Mouse (Mus musculus): ENCODE results near the gene Lamc1. TPM values are rescaled to one million over a fixed set of nuclear protein-coding genes. Genes with fewer than 3 reads are reported as not detected.

Gene Lamc1
- polyA plus RNA-seq, 1 experiment from 2014 or later = 28.1 TPM

GRCm38 (mm10) chr1:153280411-153280810 is 52.2 kb downstream of the Lamc1 start:
- DNase-seq (ENCODE audit: low spot score) = no peak

GRCm38 (mm10) chr1:153278028-153278613 is 54.5 kb downstream of the Lamc1 start:
- no peaks in the 10 kb centered on the region for H3K36me3 ChIP-seq (replicated peaks; ENCODE audit: control insufficient read depth, insufficient read depth)
- H3K27ac ChIP-seq = no peak overlapping the region
- H3K4me2 ChIP-seq (replicated peaks) = no peak overlapping the region
- H3K27me3 ChIP-seq (ENCODE audit: control insufficient read depth, insufficient read depth, low read length) = no peaks in the 10 kb centered on the region
- no peak overlapping the region for H3K9ac ChIP-seq
- WGBS = 37% methylated on average over 9 of the region's 9 CpGs
- no peak for DNase-seq (ENCODE audit: low spot score)
- no peak overlapping the region for H3K4me3 ChIP-seq (replicated peaks; ENCODE audit: low read length)
- peaks cover 8% of the 10 kb centered on the region; the same call in 1 of the 2 replicates for H3K4me1 ChIP-seq (replicated peaks; ENCODE audit: control insufficient read depth, insufficient read depth, low read length)
- H3K9me3 ChIP-seq (ENCODE audit: control insufficient read depth, low read length) = no peaks in the 10 kb centered on the region
- ATAC-seq (ENCODE audit: low FRiP score) = 0 out of 2 replicates have a peak, but pooled peaks have one; percentile 59

More at GRCm38 (mm10) chr1:153280411-153280810, 52.2 kb downstream of the Lamc1 start:
- Histone ChIP-seq H3K4me2 (replicated peaks) (no peak overlapping the region), H3K27ac (no peak overlapping the region), H3K4me3 (replicated peaks; ENCODE audit: low read length) (no peak overlapping the region), H3K27me3 (ENCODE audit: control insufficient read depth, insufficient read depth, low read length) (no peaks in the 10 kb centered on the region), H3K4me1 (replicated peaks; ENCODE audit: control insufficient read depth, insufficient read depth, low read length) (peaks cover 4% of the 10 kb centered on the region), H3K9ac (no peak overlapping the region), H3K9me3 (ENCODE audit: control insufficient read depth, low read length) (no peaks in the 10 kb centered on the region), H3K36me3 (replicated peaks; ENCODE audit: control insufficient read depth, insufficient read depth) (no peaks in the 10 kb centered on the region)
- no peak for ATAC-seq (ENCODE audit: low FRiP score)
- 82% methylated on average over 5 of the region's 5 CpGs for WGBS

GRCm38 (mm10) chr1:153275466-153275865 is 57.1 kb downstream of the Lamc1 start:
- Histone ChIP-seq H3K4me3 (replicated peaks; ENCODE audit: low read length) (no peak overlapping the region), H3K27ac (no peak overlapping the region), H3K4me2 (replicated peaks) (no peak overlapping the region), H3K9ac (no peak overlapping the region), H3K9me3 (ENCODE audit: control insufficient read depth, low read length) (no peaks in the 10 kb centered on the region), H3K27me3 (ENCODE audit: control insufficient read depth, insufficient read depth, low read length) (no peaks in the 10 kb centered on the region), H3K36me3 (replicated peaks; ENCODE audit: control insufficient read depth, insufficient read depth) (no peaks in the 10 kb centered on the region), H3K4me1 (replicated peaks; ENCODE audit: control insufficient read depth, insufficient read depth, low read length) (peaks cover 8% of the 10 kb centered on the region; the same call in 1 of the 2 replicates)
- DNase-seq (ENCODE audit: low spot score) (no peak), ATAC-seq (ENCODE audit: low FRiP score) (no peak)
- WGBS = 78% methylated on average over 5 of the region's 5 CpGs

- peaks cover 8% of the 10 kb centered on the region; the same call in 1 of the 2 replicates for H3K4me1 ChIP-seq (replicated peaks; ENCODE audit: control insufficient read depth, insufficient read depth, low read length)
- H3K4me3 ChIP-seq (replicated peaks; ENCODE audit: low read length) = no peak overlapping the region
- no peaks in the 10 kb centered on the region for H3K9me3 ChIP-seq (ENCODE audit: control insufficient read depth, low read length)
- H3K27ac ChIP-seq = no peak overlapping the region
- no peaks in the 10 kb centered on the region for H3K27me3 ChIP-seq (ENCODE audit: control insufficient read depth, insufficient read depth, low read length)
- DNase-seq (ENCODE audit: low spot score) (no peak), ATAC-seq (ENCODE audit: low FRiP score) (no peak)
- WGBS = 39% methylated on average over 6 of the region's 6 CpGs
- H3K4me2 ChIP-seq (replicated peaks) = no peak overlapping the region
- no peak overlapping the region for H3K9ac ChIP-seq
- H3K36me3 ChIP-seq (replicated peaks; ENCODE audit: control insufficient read depth, insufficient read depth) = no peaks in the 10 kb centered on the region
Observed at GRCm38 (mm10) chr1:153274611-153275010, 58.0 kb downstream of the Lamc1 start.

GRCm38 (mm10) chr1:153273657-153274056 is 58.9 kb downstream of the Lamc1 start:
- no peak overlapping the region for H3K4me3 ChIP-seq (replicated peaks; ENCODE audit: low read length)
- DNase-seq (ENCODE audit: low spot score) (no peak), ATAC-seq (ENCODE audit: low FRiP score) (no peak)
- no peak overlapping the region for H3K4me2 ChIP-seq (replicated peaks)
- no peaks in the 10 kb centered on the region for H3K9me3 ChIP-seq (ENCODE audit: control insufficient read depth, low read length)
- peaks cover 8% of the 10 kb centered on the region; the same call in 1 of the 2 replicates for H3K4me1 ChIP-seq (replicated peaks; ENCODE audit: control insufficient read depth, insufficient read depth, low read length)
- H3K27ac ChIP-seq = no peak overlapping the region
- H3K9ac ChIP-seq = no peak overlapping the region
- WGBS = 64% methylated on average over 8 of the region's 8 CpGs
- H3K36me3 ChIP-seq (replicated peaks; ENCODE audit: control insufficient read depth, insufficient read depth) = no peaks in the 10 kb centered on the region
- no peaks in the 10 kb centered on the region for H3K27me3 ChIP-seq (ENCODE audit: control insufficient read depth, insufficient read depth, low read length)

- H3K27ac ChIP-seq = no peak overlapping the region
- H3K4me1 ChIP-seq (replicated peaks; ENCODE audit: control insufficient read depth, insufficient read depth, low read length) = peaks cover 18% of the 10 kb centered on the region; the same call in 1 of the 2 replicates
- DNase-seq (ENCODE audit: low spot score) (no peak), ATAC-seq (ENCODE audit: low FRiP score) (no peak)
- H3K4me3 ChIP-seq (replicated peaks; ENCODE audit: low read length) = no peak overlapping the region
- no peak overlapping the region for H3K9ac ChIP-seq
- no peak overlapping the region for H3K4me2 ChIP-seq (replicated peaks)
- no peaks in the 10 kb centered on the region for H3K27me3 ChIP-seq (ENCODE audit: control insufficient read depth, insufficient read depth, low read length)
- H3K9me3 ChIP-seq (ENCODE audit: control insufficient read depth, low read length) = no peaks in the 10 kb centered on the region
- 93% methylated on average over 15 of the region's 15 CpGs for WGBS
- no peaks in the 10 kb centered on the region for H3K36me3 ChIP-seq (replicated peaks; ENCODE audit: control insufficient read depth, insufficient read depth)
Observed at GRCm38 (mm10) chr1:153270827-153271226, 61.8 kb downstream of the Lamc1 start.

GRCm38 (mm10) chr1:153269681-153270080 is 62.9 kb downstream of the Lamc1 start:
- Histone ChIP-seq H3K9me3 (ENCODE audit: control insufficient read depth, low read length) (no peaks in the 10 kb centered on the region), H3K4me1 (replicated peaks; ENCODE audit: control insufficient read depth, insufficient read depth, low read length) (peaks cover 24% of the 10 kb centered on the region), H3K36me3 (replicated peaks; ENCODE audit: control insufficient read depth, insufficient read depth) (no peaks in the 10 kb centered on the region), H3K27me3 (ENCODE audit: control insufficient read depth, insufficient read depth, low read length) (no peaks in the 10 kb centered on the region), H3K9ac (no peak overlapping the region), H3K4me3 (replicated peaks; ENCODE audit: low read length) (no peak overlapping the region), H3K4me2 (replicated peaks) (no peak overlapping the region), H3K27ac (no peak overlapping the region)
- 89% methylated on average over 6 of the region's 6 CpGs for whole genome bisulfite sequencing
- DNase-seq (ENCODE audit: low spot score) (no peak), ATAC-seq (ENCODE audit: low FRiP score) (no peak)

- H3K4me2 ChIP-seq (replicated peaks) = no peak overlapping the region
Observed at GRCm38 (mm10) chr1:153268806-153269309, 63.7 kb downstream of the Lamc1 start.

GRCm38 (mm10) chr1:153268306-153268705 is 64.3 kb downstream of the Lamc1 start:
- Histone ChIP-seq H3K27me3 (ENCODE audit: control insufficient read depth, insufficient read depth, low read length) (no peaks in the 10 kb centered on the region), H3K27ac (no peak overlapping the region), H3K4me1 (replicated peaks; ENCODE audit: control insufficient read depth, insufficient read depth, low read length) (peaks cover 23% of the 10 kb centered on the region), H3K4me3 (replicated peaks; ENCODE audit: low read length) (no peak overlapping the region), H3K9ac (no peak overlapping the region), H3K4me2 (replicated peaks) (no peak overlapping the region), H3K36me3 (replicated peaks; ENCODE audit: control insufficient read depth, insufficient read depth) (no peaks in the 10 kb centered on the region), H3K9me3 (ENCODE audit: control insufficient read depth, low read length) (no peaks in the 10 kb centered on the region)
- ATAC-seq (ENCODE audit: low FRiP score) = no peak
- 92% methylated on average over 7 of the region's 7 CpGs for WGBS
- DNase-seq (ENCODE audit: low spot score) = no peak

More at GRCm38 (mm10) chr1:153268806-153269309, 63.7 kb downstream of the Lamc1 start:
- no peaks in the 10 kb centered on the region for H3K27me3 ChIP-seq (ENCODE audit: control insufficient read depth, insufficient read depth, low read length)
- no peaks in the 10 kb centered on the region for H3K9me3 ChIP-seq (ENCODE audit: control insufficient read depth, low read length)
- H3K4me1 ChIP-seq (replicated peaks; ENCODE audit: control insufficient read depth, insufficient read depth, low read length) = peaks cover 23% of the 10 kb centered on the region
- no peaks in the 10 kb centered on the region for H3K36me3 ChIP-seq (replicated peaks; ENCODE audit: control insufficient read depth, insufficient read depth)
- no peak overlapping the region for H3K4me3 ChIP-seq (replicated peaks; ENCODE audit: low read length)
- H3K27ac ChIP-seq = no peak overlapping the region
- no peak overlapping the region for H3K9ac ChIP-seq
- DNase-seq (ENCODE audit: low spot score) (no peak), ATAC-seq (ENCODE audit: low FRiP score) (no peak)
- 82% methylated on average over 6 of the region's 6 CpGs for WGBS

Measured in hindbrain, embryonic 14.5 days (tissue).